Mouse (Mus musculus) limb, embryonic 11.5 days (tissue): ENCODE results near the gene S1pr3. TPM values are rescaled to one million over a fixed set of nuclear protein-coding genes. Genes with fewer than 3 reads are reported as not detected.
A peak's percentile ranks its signal among the peaks of the same experiment; 100 is the strongest.

Experiments used
- ATAC-seq: fragments of 200-750 bp; cut with Nextera tagmentation; 2 replicates; pipeline ENCODE4 v1.8.0; 2017; ENCODE audit warnings: low read depth; ENCODE audit not compliant: insufficient number of reproducible peaks, low FRiP score, low TSS enrichment
- DNase-seq: peaks from one replicate; pipeline ENCODE4 v3.0.0-alpha.2; 2015; ENCODE audit warnings: low spot score
- H3K27ac ChIP-seq: fragments of 300-500 bp; sonication (generic); replicated peaks from 2 replicates; pipeline ENCODE4 v1.5.1; 2014; ENCODE audit warnings: low read depth, mild to moderate bottlenecking, low read length
- H3K27me3 ChIP-seq: fragments of 300-500 bp; sonication (generic); 2 replicates; pipeline ENCODE4 v1.6.1; 2014; ENCODE audit warnings: mild to moderate bottlenecking, low read length, mixed read lengths; ENCODE audit not compliant: control insufficient read depth, insufficient read depth
- H3K36me3 ChIP-seq: fragments of 300-500 bp; sonication (generic); 2 replicates; pipeline ENCODE4 v1.6.1; 2014; ENCODE audit warnings: mild to moderate bottlenecking, low read length, moderate library complexity, mixed read lengths; ENCODE audit not compliant: control insufficient read depth, insufficient read depth
- H3K4me1 ChIP-seq: fragments of 300-500 bp; sonication (generic); 2 replicates; pipeline ENCODE4 v1.6.1; 2014; ENCODE audit warnings: low read length, mixed read lengths; ENCODE audit not compliant: control insufficient read depth, insufficient read depth
- H3K4me2 ChIP-seq: fragments of 300-500 bp; sonication (generic); 2 replicates; pipeline ENCODE4 v1.6.1; 2014; ENCODE audit warnings: low read depth, mild to moderate bottlenecking, moderate library complexity; ENCODE audit not compliant: severe bottlenecking
- H3K4me3 ChIP-seq: fragments of 300-500 bp; sonication (generic); 2 replicates; pipeline ENCODE4 v1.5.1; 2014; ENCODE audit warnings: low read depth, low read length
- H3K9ac ChIP-seq: fragments of 300-500 bp; sonication (generic); 2 replicates; pipeline ENCODE4 v1.6.1; 2014; ENCODE audit warnings: mild to moderate bottlenecking, low read length
- H3K9me3 ChIP-seq: fragments of 300-500 bp; sonication (generic); 2 replicates; pipeline ENCODE4 v1.6.1; 2016; ENCODE audit warnings: low read length; ENCODE audit not compliant: control insufficient read depth
- WGBS: fragments of 180-500 bp; shearing (Covaris S2); extraction: QIAGEN DNeasy Blood & Tissue Kit; methylation state at CpG from one replicate; pipeline ENCODE4 v1.1.7; 2014; 5-methylcytosine and 5-hydroxymethylcytosine counted together
- polyA plus RNA-seq: library from polyadenylated mRNA; unstranded; fragments of >200 nt; fragmentation: Nextera tagmentation; extraction: Ambion mirVana; gene quantifications from 2 replicates; pipeline ENCODE4 v1.2.1, GENCODE M21; 2014

The S1pr3 gene
- polyA plus RNA-seq, 1 experiment from 2014 or later = 126 TPM

DNA sequence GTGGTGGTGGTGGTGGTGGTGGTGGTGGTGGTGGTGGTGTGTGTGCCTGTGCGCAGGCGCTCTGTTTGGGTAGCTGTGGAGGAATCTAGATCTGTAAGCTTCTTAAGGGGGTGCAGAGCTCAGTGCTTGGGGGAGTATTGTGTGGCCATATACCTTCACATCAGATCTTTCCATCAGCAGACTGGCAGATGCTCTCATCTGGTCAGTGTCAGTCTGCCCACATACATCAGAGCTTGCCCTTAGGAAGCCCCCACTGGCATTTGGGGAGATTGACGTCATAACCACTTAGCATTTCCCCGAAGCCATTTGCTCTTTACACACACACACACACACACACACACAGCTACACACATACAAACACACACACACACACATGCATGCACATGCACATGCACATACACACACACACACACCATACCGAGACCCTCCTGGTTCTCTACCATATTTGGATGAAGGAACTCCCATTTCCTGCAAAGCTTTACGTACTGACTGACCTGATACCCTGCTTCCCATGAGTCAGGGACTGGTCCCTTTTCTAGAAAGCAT lies 1.6 kb downstream of the S1pr3 start:
- Histone ChIP-seq H3K4me3 (peak overlapping the region; percentile 77), H3K36me3 (peaks cover 10% of the 10 kb centered on the region), H3K4me2 (peak overlapping the region; percentile 63), H3K27ac (peak overlapping the region; percentile 42; the same call in 1 of the 2 replicates), H3K9ac (peak overlapping the region; percentile 59; the same call in 1 of the 2 replicates), H3K27me3 (no peaks in the 10 kb centered on the region), H3K9me3 (peaks cover 8% of the 10 kb centered on the region; the same call in 1 of the 2 replicates), H3K4me1 (peaks cover 36% of the 10 kb centered on the region)
- 52% methylated on average over 6 of the region's 6 CpGs for WGBS
- ATAC-seq (no peak), DNase-seq (no peak)

DNA sequence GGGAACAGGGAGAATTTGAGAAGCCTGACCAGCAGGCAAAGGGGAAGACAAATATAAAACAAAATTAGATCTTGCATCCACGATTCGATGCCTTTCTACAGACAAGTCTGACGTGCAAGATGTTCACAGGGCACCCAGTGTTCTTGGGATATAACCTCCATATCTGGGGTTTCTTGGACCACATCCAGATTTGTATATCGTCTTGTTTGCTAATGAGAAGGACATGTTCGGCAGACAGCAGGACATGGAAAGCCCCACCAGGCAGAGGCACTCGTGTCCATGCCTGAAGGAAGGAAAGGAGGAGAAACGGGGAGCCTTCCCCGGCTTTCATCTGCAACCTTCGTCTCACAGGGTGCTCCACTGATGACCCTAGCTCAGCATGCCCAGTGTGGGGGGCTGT lies 2.8 kb downstream of the S1pr3 start:
- Histone ChIP-seq H3K4me1 (peaks cover 36% of the 10 kb centered on the region), H3K9ac (peak overlapping the region; percentile 59), H3K9me3 (peaks cover 13% of the 10 kb centered on the region; the same call in 1 of the 2 replicates), H3K27me3 (no peaks in the 10 kb centered on the region), H3K36me3 (peaks cover 17% of the 10 kb centered on the region), H3K27ac (peak overlapping the region; percentile 77), H3K4me3 (peak overlapping the region; percentile 77), H3K4me2 (peak overlapping the region; percentile 63)
- no peak for DNase-seq
- ATAC-seq = no peak
- 25% methylated on average over 9 of the region's 9 CpGs for WGBS

DNA sequence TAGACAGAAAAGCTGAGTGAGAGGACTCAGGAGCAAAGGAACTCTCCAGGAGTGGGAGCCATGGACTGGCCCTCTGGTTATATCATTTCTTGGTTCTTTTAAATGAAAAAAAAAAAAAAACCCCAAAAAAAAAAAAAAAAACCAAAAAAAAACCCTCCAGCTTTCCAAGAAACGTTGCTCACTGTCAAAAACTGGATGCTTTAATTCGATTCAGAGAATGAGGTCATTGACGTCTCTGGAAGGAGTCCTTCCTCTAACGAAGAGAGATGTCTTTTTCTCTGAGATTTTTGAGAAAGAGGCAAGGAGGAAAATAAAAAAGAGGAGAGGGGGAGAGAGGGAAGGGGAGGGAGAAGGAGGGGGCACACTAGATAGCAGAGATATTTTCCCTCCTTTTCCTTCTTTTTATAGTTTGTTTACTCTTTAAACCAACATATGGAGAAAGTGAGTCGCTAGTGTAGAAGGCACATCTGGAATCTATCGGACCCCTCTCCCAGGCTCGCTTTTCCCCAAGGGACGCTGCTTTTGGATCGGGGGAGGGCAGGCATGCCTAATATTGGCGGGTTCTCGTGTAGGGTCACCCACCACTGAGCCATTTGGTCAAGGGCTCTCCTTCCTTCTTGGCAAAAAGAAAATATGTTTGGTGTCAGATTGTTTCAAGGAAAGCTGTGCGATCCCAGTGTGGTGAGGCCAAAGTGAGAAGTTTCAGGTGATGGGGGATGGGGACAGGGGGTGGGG lies 3.4 kb downstream of the S1pr3 start:
- Histone ChIP-seq H3K4me1 (peaks cover 38% of the 10 kb centered on the region), H3K9ac (peak overlapping the region; percentile 59), H3K9me3 (peaks cover 13% of the 10 kb centered on the region; the same call in 1 of the 2 replicates), H3K4me3 (peak overlapping the region; percentile 77), H3K27ac (peak overlapping the region; percentile 77), H3K4me2 (peak overlapping the region; percentile 63), H3K36me3 (peaks cover 17% of the 10 kb centered on the region), H3K27me3 (no peaks in the 10 kb centered on the region)
- DNase-seq (peak; percentile 71), ATAC-seq (no peak; the same call in 1 of the 2 replicates)
- 8% methylated on average over 12 of the region's 12 CpGs for WGBS

DNA sequence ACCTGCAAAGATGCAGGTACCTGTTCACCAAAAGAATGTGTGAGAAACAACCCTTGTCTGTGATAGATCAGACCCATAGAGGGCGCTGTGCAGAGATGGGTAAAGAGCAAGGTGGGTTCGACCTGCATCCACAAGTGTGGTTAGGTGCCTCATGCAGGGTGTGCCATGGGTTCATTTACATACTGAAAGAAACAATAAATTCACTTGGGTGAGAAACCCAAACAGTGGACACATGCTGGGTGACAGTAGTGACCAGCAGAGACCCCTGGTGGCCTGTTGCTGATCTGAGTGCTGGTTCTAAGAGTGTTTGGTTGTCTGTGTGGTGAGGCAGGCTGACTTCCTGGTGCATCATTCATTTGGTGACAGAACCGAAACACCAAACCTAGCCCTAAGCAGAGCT lies 5.0 kb downstream of the S1pr3 start:
- Histone ChIP-seq H3K4me2 (no peak overlapping the region), H3K4me1 (peaks cover 34% of the 10 kb centered on the region), H3K27me3 (no peaks in the 10 kb centered on the region), H3K4me3 (no peak overlapping the region), H3K36me3 (peaks cover 20% of the 10 kb centered on the region), H3K9me3 (peaks cover 13% of the 10 kb centered on the region; the same call in 1 of the 2 replicates), H3K9ac (no peak overlapping the region), H3K27ac (no peak overlapping the region)
- ATAC-seq = no peak
- 60% methylated on average over 3 of the region's 3 CpGs for WGBS
- DNase-seq = no peak

DNA sequence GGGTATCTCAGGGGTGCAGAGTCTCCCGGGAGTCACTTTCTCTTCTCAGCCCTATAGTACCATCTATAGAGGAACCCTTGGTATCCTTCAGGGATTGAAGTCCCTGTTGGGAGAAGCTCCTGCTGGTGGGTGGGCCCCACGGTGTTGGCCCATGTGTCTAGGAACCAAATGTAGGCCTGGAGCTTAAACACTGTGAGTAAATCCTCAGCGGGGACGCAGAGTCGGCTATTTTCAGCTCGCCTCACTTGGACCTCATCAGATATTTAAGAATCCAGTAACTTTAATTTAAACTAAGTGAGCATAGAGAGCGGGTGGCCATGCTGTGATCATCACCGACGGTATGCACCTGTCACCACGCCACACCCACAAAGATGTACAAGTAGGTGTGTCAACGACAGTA lies 8.3 kb downstream of the S1pr3 start:
- Histone ChIP-seq H3K9me3 (peaks cover 13% of the 10 kb centered on the region; the same call in 1 of the 2 replicates), H3K27me3 (0 out of 2 replicates have a peak, but pooled peaks cover 2% of the 10 kb centered on the region), H3K4me1 (peaks cover 22% of the 10 kb centered on the region), H3K27ac (no peak overlapping the region), H3K4me2 (no peak overlapping the region), H3K36me3 (peaks cover 39% of the 10 kb centered on the region), H3K4me3 (no peak overlapping the region), H3K9ac (no peak overlapping the region)
- 92% methylated on average over 11 of the region's 11 CpGs for WGBS
- DNase-seq (no peak), ATAC-seq (no peak)

DNA sequence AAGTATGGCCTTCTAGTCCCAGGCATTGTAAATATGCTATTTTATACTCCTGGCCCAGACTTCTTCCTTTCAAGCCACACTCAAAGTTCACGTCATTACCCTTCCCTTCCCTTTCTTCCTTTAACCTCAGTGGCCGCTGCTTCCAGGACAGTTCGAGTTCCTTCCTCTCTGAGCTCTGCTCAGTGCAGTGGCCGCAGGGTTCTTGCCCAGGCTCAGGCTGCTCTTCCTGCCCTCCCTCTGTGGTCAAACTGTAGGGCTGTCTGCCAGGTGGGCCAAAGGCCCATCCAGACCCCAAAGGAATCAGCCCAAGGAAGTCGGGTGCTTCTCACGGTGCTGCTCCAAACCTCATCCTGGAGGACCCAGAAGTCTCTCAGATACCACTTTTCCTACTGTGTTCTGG lies 9.4 kb downstream of the S1pr3 start:
- Histone ChIP-seq H3K36me3 (peaks cover 39% of the 10 kb centered on the region), H3K27ac (peak overlapping the region; percentile 81), H3K9me3 (peaks cover 13% of the 10 kb centered on the region; the same call in 1 of the 2 replicates), H3K4me1 (peaks cover 17% of the 10 kb centered on the region), H3K4me2 (no peak overlapping the region), H3K9ac (peak overlapping the region; percentile 45; the same call in 1 of the 2 replicates), H3K4me3 (no peak overlapping the region), H3K27me3 (0 out of 2 replicates have a peak, but pooled peaks cover 2% of the 10 kb centered on the region)
- ATAC-seq = no peak
- DNase-seq = no peak
- WGBS = 71% methylated on average over 6 of the region's 6 CpGs

DNA sequence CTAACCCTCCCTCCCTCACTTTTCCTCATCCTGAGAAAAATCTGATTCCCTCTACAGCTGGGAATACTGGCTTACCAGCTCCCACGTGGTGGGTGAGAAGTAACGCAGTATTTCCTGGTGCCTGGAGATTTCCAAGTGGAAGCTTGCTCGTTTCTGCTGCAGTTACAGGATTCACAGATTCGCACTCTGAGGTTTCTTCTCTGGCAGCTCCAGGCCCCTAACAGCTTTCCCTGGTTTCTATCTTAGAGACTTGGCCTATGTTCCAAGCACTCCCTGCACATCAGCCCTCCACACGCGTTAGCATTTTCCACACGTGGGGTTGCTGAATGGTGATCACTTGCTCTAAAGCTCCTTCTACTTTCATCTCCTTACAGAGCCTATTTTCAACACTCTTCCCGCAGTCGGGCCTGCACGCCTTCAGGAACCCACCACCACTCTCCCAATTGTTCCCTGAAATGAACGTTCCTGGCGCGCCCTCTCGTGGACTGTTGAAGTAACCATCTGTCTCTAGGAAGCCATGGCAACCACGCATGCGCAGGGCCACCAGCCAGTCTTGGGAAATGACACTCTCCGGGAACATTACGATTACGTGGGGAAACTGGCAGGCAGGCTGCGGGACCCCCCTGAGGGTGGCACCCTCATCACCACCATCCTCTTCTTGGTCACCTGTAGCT lies 10.0 kb downstream of the S1pr3 start:
- no peak overlapping the region; the same call in 1 of the 2 replicates for H3K4me2 ChIP-seq
- no peak overlapping the region for H3K4me3 ChIP-seq
- DNase-seq (peak; percentile 99), ATAC-seq (peak; percentile 42; the same call in 1 of the 2 replicates)
- peaks cover 39% of the 10 kb centered on the region for H3K36me3 ChIP-seq
- H3K27me3 ChIP-seq = 0 out of 2 replicates have a peak, but pooled peaks cover 2% of the 10 kb centered on the region
- 6% methylated on average over 20 of the region's 20 CpGs for WGBS
- peaks cover 14% of the 10 kb centered on the region for H3K4me1 ChIP-seq
- 0 out of 2 replicates have a peak overlapping the region, but pooled peaks have one; percentile 13 for H3K9ac ChIP-seq
- peak overlapping the region; percentile 81 for H3K27ac ChIP-seq
- H3K9me3 ChIP-seq = peaks cover 13% of the 10 kb centered on the region; the same call in 1 of the 2 replicates

DNA sequence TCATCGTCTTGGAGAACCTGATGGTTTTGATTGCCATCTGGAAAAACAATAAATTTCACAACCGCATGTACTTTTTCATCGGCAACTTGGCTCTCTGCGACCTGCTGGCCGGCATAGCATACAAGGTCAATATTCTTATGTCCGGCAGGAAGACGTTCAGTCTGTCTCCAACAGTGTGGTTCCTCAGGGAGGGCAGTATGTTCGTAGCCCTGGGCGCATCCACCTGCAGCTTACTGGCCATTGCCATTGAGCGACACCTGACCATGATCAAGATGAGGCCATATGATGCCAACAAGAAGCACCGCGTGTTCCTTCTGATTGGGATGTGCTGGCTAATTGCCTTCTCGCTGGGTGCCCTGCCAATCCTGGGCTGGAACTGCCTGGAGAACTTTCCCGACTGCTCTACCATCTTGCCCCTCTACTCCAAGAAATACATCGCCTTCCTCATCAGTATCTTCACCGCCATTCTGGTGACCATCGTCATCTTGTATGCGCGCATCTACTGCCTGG lies 10.6 kb downstream of the S1pr3 start:
- ATAC-seq (no peak), DNase-seq (no peak)
- H3K4me3 ChIP-seq = no peak overlapping the region
- H3K36me3 ChIP-seq = peaks cover 39% of the 10 kb centered on the region
- H3K4me2 ChIP-seq = no peak overlapping the region
- WGBS = 81% methylated on average over 19 of the region's 19 CpGs
- 0 out of 2 replicates have a peak, but pooled peaks cover 2% of the 10 kb centered on the region for H3K27me3 ChIP-seq
- peaks cover 14% of the 10 kb centered on the region for H3K4me1 ChIP-seq
- H3K27ac ChIP-seq = no peak overlapping the region
- no peak overlapping the region for H3K9ac ChIP-seq
- H3K9me3 ChIP-seq = peaks cover 13% of the 10 kb centered on the region; the same call in 1 of the 2 replicates
